Mouse (Mus musculus) forebrain, postnatal 0 days (tissue): ENCODE measurements around the gene Mmd. TPM values are rescaled to one million over a fixed set of nuclear protein-coding genes. Genes with fewer than 3 reads are reported as not detected.

ENCODE experiments used
- ATAC-seq: fragments of 200-750 bp; cut with Nextera tagmentation; 2 replicates; pipeline ENCODE4 v1.8.0; 2017; ENCODE audit warnings: mild to moderate bottlenecking, moderate library complexity
- DNase-seq: peaks from one replicate; pipeline ENCODE4 v3.0.0-alpha.2; 2015
- H3K27ac ChIP-seq: fragments of 300-500 bp; sonication (generic); 2 replicates; pipeline ENCODE4 v1.5.1; 2014; ENCODE audit warnings: low read depth, mild to moderate bottlenecking, antibody characterized with exemption, low read length, moderate library complexity, mixed read lengths
- H3K27me3 ChIP-seq: fragments of 300-500 bp; sonication (generic); 2 replicates; pipeline ENCODE4 v1.6.1; 2014; ENCODE audit warnings: mild to moderate bottlenecking, low read length, mixed read lengths; ENCODE audit not compliant: insufficient read depth
- H3K36me3 ChIP-seq: fragments of 300-500 bp; sonication (generic); 2 replicates; pipeline ENCODE4 v1.6.1; 2014; ENCODE audit warnings: mild to moderate bottlenecking, moderate library complexity; ENCODE audit not compliant: insufficient read depth
- H3K4me1 ChIP-seq: fragments of 300-500 bp; sonication (generic); 2 replicates; pipeline ENCODE4 v1.6.1; 2014; ENCODE audit warnings: antibody characterized with exemption; ENCODE audit not compliant: insufficient read depth
- H3K4me2 ChIP-seq: fragments of 300-500 bp; sonication (generic); 2 replicates; pipeline ENCODE4 v1.6.1; 2014; ENCODE audit warnings: low read depth, mild to moderate bottlenecking, moderate library complexity
- H3K4me3 ChIP-seq: fragments of 300-500 bp; sonication (generic); 2 replicates; pipeline ENCODE4 v1.5.1; 2014; ENCODE audit warnings: low read depth, low read length, mixed read lengths
- H3K9ac ChIP-seq: fragments of 300-500 bp; sonication (generic); 2 replicates; pipeline ENCODE4 v1.6.1; 2014; ENCODE audit warnings: mild to moderate bottlenecking
- H3K9me3 ChIP-seq: fragments of 300-500 bp; sonication (generic); 2 replicates; pipeline ENCODE4 v1.6.1; 2016; ENCODE audit warnings: low read length
- CTCF ChIP-seq: sonication (generic); IDR thresholded peaks from 2 replicates; pipeline ENCODE4 v1.5.1; 2016; ENCODE audit warnings: antibody characterized with exemption, control low read depth, low read depth
- WGBS: fragments of 180-500 bp; shearing (Covaris S2); extraction: QIAGEN DNeasy Blood & Tissue Kit; methylation state at CpG from one replicate; pipeline ENCODE4 v1.1.7; 2014; 5-methylcytosine and 5-hydroxymethylcytosine counted together
- polyA plus RNA-seq: library from polyadenylated mRNA; unstranded; fragments of >200 nt; fragmentation: Nextera tagmentation; extraction: Ambion mirVana; gene quantifications from 2 replicates; pipeline ENCODE4 v1.2.1, GENCODE M21; 2015
- total RNA-seq: library from RNA; depleted of rRNA; stranded (reverse); fragments of >200 nt; gene quantifications from 2 replicates; pipeline ENCODE4 v1.2.3, GENCODE M21; 2014

The Mmd gene
- total and polyA plus RNA-seq, 2 experiments from 2014 or later, result 119 to 161 TPM

DNA sequence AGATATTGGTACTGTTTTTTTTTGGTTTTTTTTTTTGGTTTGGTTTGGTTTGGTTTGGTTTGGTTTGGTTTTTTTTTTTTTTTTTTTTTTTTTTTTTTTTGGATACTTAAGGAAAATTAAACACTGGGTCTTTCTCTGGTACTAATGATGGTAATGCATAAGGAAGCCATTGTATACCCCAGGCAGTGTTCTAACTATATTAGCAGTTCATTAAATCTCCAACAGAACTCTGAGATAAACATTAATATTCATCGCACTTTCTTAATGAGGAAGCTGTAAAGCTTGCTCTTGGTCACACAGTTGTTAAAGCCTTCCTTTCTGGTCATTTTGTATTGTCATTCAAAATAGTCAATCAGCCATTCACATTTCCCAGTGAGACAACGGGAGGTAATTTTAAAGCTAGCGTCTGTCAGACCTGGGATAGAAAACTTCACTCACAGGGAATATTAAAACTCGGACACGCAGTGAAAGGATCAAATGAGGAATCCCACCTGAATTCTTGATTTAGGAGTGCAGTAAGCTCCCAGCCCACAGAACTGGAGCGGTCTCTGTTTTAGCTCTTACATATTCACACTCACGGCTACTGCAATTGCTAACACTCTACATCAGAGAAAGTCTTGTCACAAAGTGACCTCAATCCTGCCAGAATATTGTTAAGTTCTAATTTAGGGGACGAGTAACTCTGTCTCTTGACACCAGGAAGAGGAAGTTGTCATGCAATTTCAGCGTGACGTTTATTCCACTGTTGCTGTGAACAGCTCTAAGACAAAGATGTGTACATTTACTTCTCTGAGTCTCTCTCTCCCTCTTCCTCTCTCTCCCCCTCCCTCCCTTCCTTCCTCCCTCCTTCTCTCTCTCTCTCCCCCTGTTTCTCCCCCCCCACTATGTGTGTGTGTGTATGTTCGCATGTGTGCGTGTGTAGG, 22.0 kb upstream of the Mmd start:
- 23% methylated on average over 12 of the region's 12 CpGs for WGBS
- no peak for DNase-seq
- H3K27me3 ChIP-seq, result no peaks in the 10 kb centered on the region

DNA sequence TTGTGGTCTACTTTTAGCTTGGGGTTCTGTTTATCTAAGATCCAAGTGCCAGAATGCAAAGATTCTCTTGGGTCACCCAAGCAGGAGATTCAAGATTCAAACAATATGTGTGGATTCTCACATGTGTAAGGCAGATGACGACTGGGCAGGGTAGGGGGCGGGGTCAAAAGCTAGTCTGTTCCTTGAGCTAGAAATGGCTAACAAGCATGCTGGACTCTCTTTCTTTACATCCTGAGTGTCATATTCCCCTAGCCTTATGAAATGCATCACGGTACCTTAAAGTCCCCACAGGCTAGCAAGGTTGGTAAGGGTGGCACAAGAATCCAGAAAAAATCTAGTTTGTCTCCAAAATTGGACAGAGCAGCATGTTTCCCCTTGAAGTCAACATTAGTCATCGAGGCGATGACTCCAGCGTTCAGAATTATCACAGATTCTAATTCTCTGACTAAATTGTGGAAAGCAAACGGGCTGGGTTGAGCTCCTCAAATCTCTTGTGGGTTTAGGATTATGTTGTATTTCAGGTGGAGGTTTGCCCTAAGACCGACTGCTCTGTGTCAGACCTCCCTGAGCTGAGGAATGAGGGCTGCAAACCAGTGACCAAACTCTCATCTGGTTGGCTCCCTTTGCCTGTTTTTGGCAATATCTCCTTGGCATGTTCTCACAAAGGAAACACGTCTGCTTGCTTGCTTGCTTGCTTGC, 20.9 kb upstream of the Mmd start:
- Histone ChIP-seq H3K9me3 (no peaks in the 10 kb centered on the region), H3K4me3 (no peak overlapping the region), H3K4me2 (no peak overlapping the region), H3K36me3 (no peaks in the 10 kb centered on the region), H3K4me1 (peaks cover 7% of the 10 kb centered on the region), H3K27me3 (no peaks in the 10 kb centered on the region), H3K27ac (no peak overlapping the region), H3K9ac (no peak overlapping the region)
- DNase-seq (no peak), ATAC-seq (no peak)
- TF ChIP-seq CTCF, result no peak
- 87% methylated on average over 9 of the region's 9 CpGs for WGBS

More for the DNA sequence above, 22.0 kb upstream of the Mmd start:
- no peak for ATAC-seq
- Histone ChIP-seq H3K4me3 (no peak overlapping the region), H3K9ac (no peak overlapping the region), H3K9me3 (no peaks in the 10 kb centered on the region), H3K4me1 (peaks cover 1% of the 10 kb centered on the region), H3K36me3 (no peaks in the 10 kb centered on the region), H3K27ac (no peak overlapping the region), H3K4me2 (no peak overlapping the region)
- no peak for TF ChIP-seq CTCF

DNA sequence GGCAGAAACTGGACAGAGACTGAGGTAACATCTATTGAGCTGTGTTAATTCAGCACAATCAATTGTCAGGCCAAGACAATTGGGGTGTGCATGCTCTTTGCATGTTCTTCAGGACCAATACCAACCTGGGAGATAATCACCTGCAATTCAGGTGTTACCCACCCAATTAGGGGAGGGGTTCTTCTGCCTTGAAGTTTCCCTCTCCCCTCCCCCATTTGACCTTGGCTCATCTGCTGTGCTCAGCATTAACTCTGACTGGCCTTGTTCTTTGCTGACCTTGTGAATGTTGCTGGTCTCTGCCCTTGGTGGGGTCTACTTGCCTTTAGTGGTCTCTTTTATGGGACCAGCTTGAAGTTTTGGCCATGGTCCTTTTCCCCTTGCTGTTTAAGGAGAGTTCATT, 19.5 kb upstream of the Mmd start:
- DNase-seq (no peak), ATAC-seq (no peak)
- no peak overlapping the region for H3K9ac ChIP-seq
- no peak overlapping the region for H3K27ac ChIP-seq
- H3K27me3 ChIP-seq, result no peaks in the 10 kb centered on the region
- peaks cover 7% of the 10 kb centered on the region for H3K4me1 ChIP-seq
- no peak overlapping the region for H3K4me2 ChIP-seq
- no peak overlapping the region for H3K4me3 ChIP-seq
- no peak for TF ChIP-seq CTCF
- no peaks in the 10 kb centered on the region for H3K36me3 ChIP-seq
- H3K9me3 ChIP-seq, result no peaks in the 10 kb centered on the region

DNA sequence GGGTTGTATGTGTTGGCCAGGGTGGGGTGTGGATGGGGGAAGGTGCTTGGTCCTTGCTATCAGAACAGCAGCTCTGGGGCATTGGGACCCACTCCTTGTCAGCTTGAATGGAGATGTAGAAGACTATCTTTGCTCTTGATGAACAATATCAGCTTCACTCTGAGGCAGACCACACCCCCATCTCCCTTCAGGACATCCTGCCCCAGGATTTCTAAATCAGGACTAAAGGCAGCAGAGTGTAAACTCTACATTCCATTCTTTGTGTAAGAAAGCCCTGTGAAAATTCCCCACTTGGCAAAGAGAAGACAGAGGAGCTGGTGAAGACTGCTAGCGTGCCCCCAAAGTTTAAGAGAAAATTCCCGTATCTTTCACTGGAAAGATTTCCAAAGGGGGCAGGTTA, 18.6 kb upstream of the Mmd start:
- ATAC-seq (no peak), DNase-seq (no peak)
- no peak overlapping the region for H3K4me3 ChIP-seq
- no peaks in the 10 kb centered on the region for H3K9me3 ChIP-seq
- no peak overlapping the region for H3K9ac ChIP-seq
- no peak overlapping the region for H3K4me2 ChIP-seq
- H3K4me1 ChIP-seq, result peaks cover 7% of the 10 kb centered on the region
- WGBS, result 30% methylated on average over 2 of the region's 2 CpGs
- TF ChIP-seq CTCF, result no peak
- no peaks in the 10 kb centered on the region for H3K36me3 ChIP-seq
- H3K27me3 ChIP-seq, result no peaks in the 10 kb centered on the region
- H3K27ac ChIP-seq, result no peak overlapping the region

DNA sequence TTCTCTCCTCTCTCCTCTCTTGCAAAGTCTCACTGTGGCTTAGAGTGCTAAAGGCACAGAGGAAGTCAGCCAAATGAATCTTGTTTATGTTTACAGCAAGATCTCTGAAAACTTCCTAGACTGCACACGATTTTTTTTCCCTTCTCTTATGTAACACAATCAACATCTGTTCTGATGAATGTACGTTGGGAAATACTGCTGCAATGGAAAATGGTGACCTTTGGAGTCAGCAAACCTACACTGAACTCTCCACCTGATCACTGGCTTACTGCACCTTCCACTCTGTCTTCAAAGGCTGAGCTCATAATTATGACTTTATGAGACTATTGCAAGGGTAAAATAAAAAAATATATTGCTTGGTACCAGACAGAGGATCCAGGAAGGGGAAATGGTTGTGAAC, 17.6 kb upstream of the Mmd start:
- Histone ChIP-seq H3K4me3 (no peak overlapping the region), H3K4me2 (no peak overlapping the region), H3K9ac (no peak overlapping the region), H3K9me3 (no peaks in the 10 kb centered on the region), H3K36me3 (no peaks in the 10 kb centered on the region), H3K4me1 (peaks cover 7% of the 10 kb centered on the region), H3K27ac (no peak overlapping the region), H3K27me3 (no peaks in the 10 kb centered on the region)
- 72% methylated on average over 2 of the region's 2 CpGs for WGBS
- DNase-seq (no peak), ATAC-seq (no peak)
- TF ChIP-seq CTCF, result no peak

DNA sequence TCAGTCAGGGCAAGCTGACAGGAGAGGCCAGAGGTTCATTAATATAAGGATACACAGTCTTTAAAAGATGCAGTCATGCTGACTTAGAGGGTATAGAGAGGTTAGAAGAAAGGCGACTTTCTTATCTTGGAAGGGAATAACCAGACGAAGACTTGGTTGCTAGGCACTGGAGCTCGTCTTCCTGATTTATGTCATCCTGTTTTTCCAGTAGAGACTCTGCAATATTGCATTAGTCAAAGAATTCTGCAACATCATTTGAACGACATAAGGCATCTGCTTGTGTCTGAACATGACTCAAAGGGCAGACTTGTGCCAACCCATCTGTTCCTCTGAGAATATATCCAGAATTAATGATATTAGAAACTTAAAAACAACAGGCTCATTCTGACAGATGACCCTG, 16.6 kb upstream of the Mmd start:
- WGBS, result 40% methylated on average over 4 of the region's 4 CpGs
- no peak for TF ChIP-seq CTCF
- Histone ChIP-seq H3K9me3 (no peaks in the 10 kb centered on the region), H3K27ac (no peak overlapping the region), H3K4me3 (no peak overlapping the region), H3K4me2 (no peak overlapping the region), H3K9ac (no peak overlapping the region), H3K4me1 (peaks cover 7% of the 10 kb centered on the region), H3K36me3 (no peaks in the 10 kb centered on the region), H3K27me3 (no peaks in the 10 kb centered on the region)
- ATAC-seq, result peak; percentile 69
- DNase-seq, result peak; percentile 39

DNA sequence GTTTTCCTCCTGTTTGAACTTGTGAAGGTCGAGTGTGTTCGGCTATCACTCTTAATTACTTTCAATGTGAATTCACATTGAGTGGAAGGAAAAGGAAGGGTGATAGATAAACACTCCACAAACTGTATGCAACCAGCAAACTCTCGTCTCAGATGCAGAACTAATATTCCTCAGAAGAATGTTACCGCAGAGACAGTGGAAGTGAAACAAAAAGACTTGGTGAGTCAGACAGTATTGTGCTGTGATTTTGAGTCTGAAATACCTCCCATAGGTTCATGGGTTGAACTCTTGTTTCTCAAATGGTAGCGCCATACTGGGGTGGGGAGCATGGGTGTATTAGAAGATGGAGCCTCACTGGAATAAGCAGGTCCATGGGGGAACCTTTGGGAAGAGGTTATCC, 14.0 kb upstream of the Mmd start:
- H3K4me1 ChIP-seq, result peaks cover 7% of the 10 kb centered on the region
- H3K36me3 ChIP-seq, result no peaks in the 10 kb centered on the region
- no peaks in the 10 kb centered on the region for H3K9me3 ChIP-seq
- H3K27ac ChIP-seq, result no peak overlapping the region
- H3K4me2 ChIP-seq, result no peak overlapping the region
- H3K9ac ChIP-seq, result no peak overlapping the region
- 91% methylated on average over 5 of the region's 5 CpGs for WGBS
- no peak overlapping the region for H3K4me3 ChIP-seq
- ATAC-seq (no peak), DNase-seq (no peak)
- TF ChIP-seq CTCF, result no peak
- no peaks in the 10 kb centered on the region for H3K27me3 ChIP-seq
